Mouse (Mus musculus) neural tube, embryonic 15.5 days (tissue): ENCODE results near the gene Psmd9. TPM values are rescaled to one million over a fixed set of nuclear protein-coding genes. Genes with fewer than 3 reads are reported as not detected.

ENCODE experiments used
- ATAC-seq: fragments of 200-750 bp; cut with Nextera tagmentation; 2 replicates; pipeline ENCODE4 v1.8.0; 2017; ENCODE audit warnings: mild to moderate bottlenecking, moderate TSS enrichment, moderate library complexity; ENCODE audit not compliant: low FRiP score
- H3K27ac ChIP-seq: fragments of 300-500 bp; sonication (generic); replicated peaks from 2 replicates; pipeline ENCODE4 v1.5.1; 2015; ENCODE audit warnings: mild to moderate bottlenecking, inconsistent platforms
- H3K27me3 ChIP-seq: fragments of 300-500 bp; sonication (generic); replicated peaks from 2 replicates; pipeline ENCODE4 v1.6.1; 2015; ENCODE audit warnings: inconsistent platforms
- H3K36me3 ChIP-seq: fragments of 300-500 bp; sonication (generic); 2 replicates; pipeline ENCODE4 v1.6.1; 2015; ENCODE audit warnings: inconsistent platforms
- H3K4me1 ChIP-seq: fragments of 300-500 bp; sonication (generic); 2 replicates; pipeline ENCODE4 v1.6.1; 2015; ENCODE audit warnings: inconsistent platforms
- H3K4me2 ChIP-seq: fragments of 300-500 bp; sonication (generic); 2 replicates; pipeline ENCODE4 v1.6.1; 2015; ENCODE audit warnings: inconsistent platforms, mild to moderate bottlenecking, moderate library complexity
- H3K4me3 ChIP-seq: fragments of 300-500 bp; sonication (generic); replicated peaks from 2 replicates; pipeline ENCODE4 v1.5.1; 2015; ENCODE audit warnings: mild to moderate bottlenecking, inconsistent platforms
- H3K9ac ChIP-seq: fragments of 300-500 bp; sonication (generic); replicated peaks from 2 replicates; pipeline ENCODE4 v1.6.1; 2015; ENCODE audit warnings: mild to moderate bottlenecking, inconsistent platforms
- H3K9me3 ChIP-seq: fragments of 300-500 bp; sonication (generic); replicated peaks from 2 replicates; pipeline ENCODE4 v1.6.1; 2016; ENCODE audit warnings: inconsistent platforms
- WGBS: fragments of 180-500 bp; shearing (Covaris S2); methylation state at CpG from one replicate; pipeline ENCODE4 v1.1.7; 2015; ENCODE audit warnings: mixed read lengths; 5-methylcytosine and 5-hydroxymethylcytosine counted together
- polyA plus RNA-seq: library from polyadenylated mRNA; unstranded; fragments of >200 nt; fragmentation: Nextera tagmentation; extraction: Ambion mirVana; gene quantifications from 2 replicates; pipeline ENCODE4 v1.2.1, GENCODE M21; 2015

The Psmd9 gene
- polyA plus RNA-seq, 1 experiment from 2014 or later: 81.1 TPM

GRCm38 (mm10) chr5:123144746-123145590 lies 24.2 kb upstream of the Psmd9 start:
- peaks cover 30% of the 10 kb centered on the region for H3K36me3 ChIP-seq
- H3K9me3 ChIP-seq: no peaks in the 10 kb centered on the region
- H3K4me1 ChIP-seq: peaks cover 63% of the 10 kb centered on the region
- WGBS: 37% methylated on average over 20 of the region's 20 CpGs
- H3K4me3 ChIP-seq: peak overlapping the region; percentile 85
- ATAC-seq: no peak
- no peaks in the 10 kb centered on the region for H3K27me3 ChIP-seq
- H3K27ac ChIP-seq: peak overlapping the region; percentile 42; the same call in 1 of the 2 replicates
- H3K9ac ChIP-seq: peak overlapping the region; percentile 100
- peak overlapping the region; percentile 98 for H3K4me2 ChIP-seq

GRCm38 (mm10) chr5:123146357-123146756 lies 22.9 kb upstream of the Psmd9 start:
- ATAC-seq: no peak
- H3K4me1 ChIP-seq: peaks cover 77% of the 10 kb centered on the region

GRCm38 (mm10) chr5:123147569-123147968 lies 21.6 kb upstream of the Psmd9 start:
- Histone ChIP-seq H3K4me2 (no peak overlapping the region), H3K27me3 (no peaks in the 10 kb centered on the region), H3K9me3 (no peaks in the 10 kb centered on the region), H3K27ac (no peak overlapping the region), H3K36me3 (peaks cover 39% of the 10 kb centered on the region), H3K4me1 (peaks cover 85% of the 10 kb centered on the region), H3K4me3 (no peak overlapping the region), H3K9ac (no peak overlapping the region)
- no peak for ATAC-seq
- 86% methylated on average over 17 of the region's 17 CpGs for WGBS

More at GRCm38 (mm10) chr5:123146357-123146756, 22.9 kb upstream of the Psmd9 start:
- WGBS: 84% methylated on average over 11 of the region's 11 CpGs
- Histone ChIP-seq H3K36me3 (peaks cover 33% of the 10 kb centered on the region), H3K27me3 (no peaks in the 10 kb centered on the region), H3K4me3 (no peak overlapping the region), H3K9me3 (no peaks in the 10 kb centered on the region), H3K27ac (no peak overlapping the region), H3K4me2 (peak overlapping the region; percentile 98; the same call in 1 of the 2 replicates), H3K9ac (no peak overlapping the region)

- peak overlapping the region; percentile 73 for H3K4me2 ChIP-seq
- H3K4me1 ChIP-seq: peaks cover 85% of the 10 kb centered on the region
- ATAC-seq: no peak
- WGBS: 77% methylated on average over 25 of the region's 25 CpGs
- H3K4me3 ChIP-seq: no peak overlapping the region
- H3K9ac ChIP-seq: no peak overlapping the region
- no peaks in the 10 kb centered on the region for H3K9me3 ChIP-seq
- peaks cover 45% of the 10 kb centered on the region for H3K36me3 ChIP-seq
- H3K27ac ChIP-seq: no peak overlapping the region
- H3K27me3 ChIP-seq: no peaks in the 10 kb centered on the region
These were observed 21.0 kb upstream of the Psmd9 start for GRCm38 (mm10) chr5:123148073-123148722.

GRCm38 (mm10) chr5:123149451-123150400 lies 19.5 kb upstream of the Psmd9 start:
- peak overlapping the region; percentile 43 for H3K4me3 ChIP-seq
- H3K9me3 ChIP-seq: no peaks in the 10 kb centered on the region
- 8% methylated on average over 19 of the region's 19 CpGs for WGBS
- H3K27me3 ChIP-seq: no peaks in the 10 kb centered on the region
- peak overlapping the region; percentile 73 for H3K4me2 ChIP-seq
- H3K36me3 ChIP-seq: peaks cover 58% of the 10 kb centered on the region
- peak; percentile 79 for ATAC-seq
- H3K4me1 ChIP-seq: peaks cover 73% of the 10 kb centered on the region
- H3K9ac ChIP-seq: peak overlapping the region; percentile 37
- H3K27ac ChIP-seq: no peak overlapping the region

GRCm38 (mm10) chr5:123150641-123151040 lies 18.6 kb upstream of the Psmd9 start:
- 36% methylated on average over 7 of the region's 7 CpGs for WGBS
- peak; percentile 11; the same call in 1 of the 2 replicates for ATAC-seq
- peak overlapping the region; percentile 37 for H3K9ac ChIP-seq
- peak overlapping the region; percentile 73 for H3K4me2 ChIP-seq
- no peaks in the 10 kb centered on the region for H3K27me3 ChIP-seq
- H3K9me3 ChIP-seq: no peaks in the 10 kb centered on the region
- peak overlapping the region; percentile 43 for H3K4me3 ChIP-seq
- peaks cover 64% of the 10 kb centered on the region for H3K4me1 ChIP-seq
- peaks cover 62% of the 10 kb centered on the region for H3K36me3 ChIP-seq
- H3K27ac ChIP-seq: no peak overlapping the region

- Histone ChIP-seq H3K36me3 (peaks cover 64% of the 10 kb centered on the region), H3K9ac (no peak overlapping the region), H3K9me3 (no peaks in the 10 kb centered on the region), H3K4me2 (peak overlapping the region; percentile 73), H3K27ac (no peak overlapping the region), H3K27me3 (no peaks in the 10 kb centered on the region), H3K4me1 (peaks cover 59% of the 10 kb centered on the region), H3K4me3 (peak overlapping the region; percentile 43)
- 37% methylated on average over 7 of the region's 7 CpGs for WGBS
- 0 out of 2 replicates have a peak, but pooled peaks have one; percentile 6 for ATAC-seq
These were observed 18.1 kb upstream of the Psmd9 start for GRCm38 (mm10) chr5:123151077-123151476.

GRCm38 (mm10) chr5:123151707-123152362 lies 17.4 kb upstream of the Psmd9 start:
- H3K27me3 ChIP-seq: no peaks in the 10 kb centered on the region
- H3K9ac ChIP-seq: no peak overlapping the region
- WGBS: 93% methylated on average over 18 of the region's 19 CpGs
- peaks cover 61% of the 10 kb centered on the region for H3K36me3 ChIP-seq
- no peak overlapping the region for H3K27ac ChIP-seq
- H3K4me3 ChIP-seq: no peak overlapping the region
- H3K4me2 ChIP-seq: peak overlapping the region; percentile 73
- H3K4me1 ChIP-seq: peaks cover 52% of the 10 kb centered on the region
- no peak for ATAC-seq
- H3K9me3 ChIP-seq: no peaks in the 10 kb centered on the region

GRCm38 (mm10) chr5:123152901-123153300 lies 16.3 kb upstream of the Psmd9 start:
- Histone ChIP-seq H3K9me3 (no peaks in the 10 kb centered on the region), H3K36me3 (peaks cover 61% of the 10 kb centered on the region), H3K27me3 (no peaks in the 10 kb centered on the region), H3K4me3 (no peak overlapping the region), H3K27ac (no peak overlapping the region), H3K9ac (no peak overlapping the region), H3K4me1 (peaks cover 42% of the 10 kb centered on the region), H3K4me2 (no peak overlapping the region)
- no peak for ATAC-seq
- WGBS: 67% methylated on average over 1 of the region's 1 CpGs

GRCm38 (mm10) chr5:123155425-123155824 lies 13.8 kb upstream of the Psmd9 start:
- no peak overlapping the region for H3K4me3 ChIP-seq
- H3K36me3 ChIP-seq: peaks cover 73% of the 10 kb centered on the region
- no peak overlapping the region for H3K27ac ChIP-seq
- ATAC-seq: no peak
- H3K9ac ChIP-seq: no peak overlapping the region
- 69% methylated on average over 7 of the region's 7 CpGs for WGBS
- H3K4me1 ChIP-seq: peaks cover 17% of the 10 kb centered on the region
- no peaks in the 10 kb centered on the region for H3K9me3 ChIP-seq
- no peaks in the 10 kb centered on the region for H3K27me3 ChIP-seq
- no peak overlapping the region for H3K4me2 ChIP-seq

- Histone ChIP-seq H3K27ac (no peak overlapping the region), H3K4me2 (no peak overlapping the region), H3K4me1 (peaks cover 4% of the 10 kb centered on the region; the same call in 1 of the 2 replicates), H3K27me3 (no peaks in the 10 kb centered on the region), H3K9me3 (no peaks in the 10 kb centered on the region), H3K36me3 (peaks cover 84% of the 10 kb centered on the region), H3K4me3 (no peak overlapping the region), H3K9ac (no peak overlapping the region)
- ATAC-seq: no peak
- WGBS: 89% methylated on average over 12 of the region's 12 CpGs
These were observed 12.4 kb upstream of the Psmd9 start for GRCm38 (mm10) chr5:123156763-123157162.
